Mouse (Mus musculus) cerebellum, postnatal 10 days (tissue): ENCODE data around the gene Tyr.

Experiments
- DNase-seq, 2 experiments: peaks; one replicate each; pipeline ENCODE4 v3.0.0; 2021; ENCODE audit warnings: mixed read lengths in 2 of 2

Gene Tyr

GRCm38 (mm10) chr7:87493412-87493811 lies at the start of gene Tyr:
Tyr (minus strand) TSS chr7:87493512.
- no peak for DNase-seq

GRCm38 (mm10) chr7:87539031-87539430 lies 45.7 kb upstream of the Tyr start:
- peak; percentile 43 to 60 for DNase-seq

- no peak for DNase-seq
Measured at GRCm38 (mm10) chr7:87494124-87494682, 891 bp upstream of the Tyr start.

DNA sequence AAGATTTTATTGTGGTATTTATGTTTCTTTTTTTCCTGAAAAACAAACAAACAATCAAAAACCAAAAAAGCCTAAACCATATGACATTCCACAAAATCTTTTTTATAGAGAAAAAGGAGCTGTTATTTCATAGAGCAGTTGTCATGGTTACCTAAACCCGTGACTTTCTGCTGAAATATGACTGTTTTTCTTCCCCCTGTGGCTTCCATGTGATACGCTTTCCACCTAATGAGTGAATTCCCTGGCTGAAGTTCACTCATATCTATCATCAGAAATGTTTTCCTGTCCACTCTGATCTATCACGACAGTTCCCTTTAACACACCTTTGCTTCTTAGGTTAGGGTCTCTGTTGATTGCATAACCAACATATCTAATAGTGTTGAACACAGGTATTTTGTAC lies 5.3 kb downstream of the Tyr start:
- DNase-seq = no peak

- no peak for DNase-seq
Measured at GRCm38 (mm10) chr7:87413271-87413670, 80.0 kb downstream of the Tyr start.

DNA sequence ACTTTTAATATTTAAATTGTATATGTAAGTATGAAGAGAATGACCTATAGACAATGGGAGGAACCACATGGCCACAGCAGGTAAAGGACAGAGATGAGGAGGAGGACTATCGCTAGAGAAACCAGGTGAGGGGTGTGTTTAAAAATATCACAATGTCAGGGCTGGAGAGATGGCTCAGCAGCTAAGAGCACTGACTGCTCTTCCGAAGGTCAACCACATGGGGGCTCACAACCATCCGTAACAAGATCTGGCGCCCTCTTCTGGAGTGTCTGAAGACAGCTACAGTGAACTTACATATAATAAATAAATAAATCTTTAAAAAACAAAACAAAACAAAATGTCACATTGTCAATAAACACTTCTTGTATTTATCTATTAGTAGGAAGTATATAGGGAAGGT lies 81.9 kb downstream of the Tyr start:
- peak; percentile 19 to 21 for DNase-seq

GRCm38 (mm10) chr7:87397023-87397422 lies 96.3 kb downstream of the Tyr start:
- no peak for DNase-seq

GRCm38 (mm10) chr7:87374935-87375334 lies 118.4 kb downstream of the Tyr start:
- DNase-seq = no peak
